Mouse (Mus musculus) kidney, adult 2 months (tissue): Measurements from ENCODE around the gene Thra.

Source experiments
- CTCF ChIP-seq: fragments of 200-500 bp; conservative IDR thresholded peaks from 2 replicates; pipeline ENCODE4 v1.5.1; 2011; ENCODE audit warnings: low read depth, mild to moderate bottlenecking, control low read depth, low read length, moderate library complexity, mixed read lengths; ENCODE audit not compliant: insufficient read depth, insufficient read length
- POLR2A ChIP-seq: fragments of 200-500 bp; IDR thresholded peaks from one replicate; pipeline ENCODE4 v1.6.1; 2011; ENCODE audit warnings: low read depth, low read length, control low read depth

GRCm38 (mm10) chr11:98789824-98790223 lies 49.4 kb downstream of the Thra start:
- TF ChIP-seq CTCF (no peak), POLR2A (no peak)
